Mouse (Mus musculus) frontal cortex, postnatal 36 days (tissue): ENCODE measurements around the gene BC004004.

Source experiments
- DNase-seq, 2 experiments: peaks; one replicate each; pipeline ENCODE4 v3.0.0; 2022; ENCODE audit warnings: low spot score in 2 of 2

The BC004004 gene

GRCm38 (mm10) chr17:29322603-29322962, 54.0 kb downstream of the BC004004 start:
- no peak for DNase-seq

- DNase-seq = no peak
Measured at GRCm38 (mm10) chr17:29323625-29324024, 55.0 kb downstream of the BC004004 start.

DNA sequence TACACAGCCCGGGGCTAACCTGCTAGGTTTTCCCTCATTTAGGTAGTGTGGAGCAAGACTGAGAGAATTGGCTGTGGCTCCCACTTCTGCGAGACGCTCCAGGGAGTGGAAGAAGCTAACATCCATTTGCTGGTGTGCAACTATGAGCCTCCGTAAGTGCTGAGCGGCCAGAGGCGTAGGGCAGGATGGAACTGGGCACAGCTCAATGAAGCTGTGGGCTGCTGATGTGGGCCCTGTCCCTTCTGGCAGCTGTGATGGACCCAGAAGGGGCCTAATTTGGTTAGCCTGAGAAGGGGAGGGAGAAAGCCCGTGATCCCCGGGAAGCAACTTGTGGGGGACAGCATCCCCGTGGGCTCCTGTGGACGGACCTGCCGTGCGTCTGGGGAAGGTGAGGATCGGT, 57.2 kb downstream of the BC004004 start:
- DNase-seq = no peak

DNA sequence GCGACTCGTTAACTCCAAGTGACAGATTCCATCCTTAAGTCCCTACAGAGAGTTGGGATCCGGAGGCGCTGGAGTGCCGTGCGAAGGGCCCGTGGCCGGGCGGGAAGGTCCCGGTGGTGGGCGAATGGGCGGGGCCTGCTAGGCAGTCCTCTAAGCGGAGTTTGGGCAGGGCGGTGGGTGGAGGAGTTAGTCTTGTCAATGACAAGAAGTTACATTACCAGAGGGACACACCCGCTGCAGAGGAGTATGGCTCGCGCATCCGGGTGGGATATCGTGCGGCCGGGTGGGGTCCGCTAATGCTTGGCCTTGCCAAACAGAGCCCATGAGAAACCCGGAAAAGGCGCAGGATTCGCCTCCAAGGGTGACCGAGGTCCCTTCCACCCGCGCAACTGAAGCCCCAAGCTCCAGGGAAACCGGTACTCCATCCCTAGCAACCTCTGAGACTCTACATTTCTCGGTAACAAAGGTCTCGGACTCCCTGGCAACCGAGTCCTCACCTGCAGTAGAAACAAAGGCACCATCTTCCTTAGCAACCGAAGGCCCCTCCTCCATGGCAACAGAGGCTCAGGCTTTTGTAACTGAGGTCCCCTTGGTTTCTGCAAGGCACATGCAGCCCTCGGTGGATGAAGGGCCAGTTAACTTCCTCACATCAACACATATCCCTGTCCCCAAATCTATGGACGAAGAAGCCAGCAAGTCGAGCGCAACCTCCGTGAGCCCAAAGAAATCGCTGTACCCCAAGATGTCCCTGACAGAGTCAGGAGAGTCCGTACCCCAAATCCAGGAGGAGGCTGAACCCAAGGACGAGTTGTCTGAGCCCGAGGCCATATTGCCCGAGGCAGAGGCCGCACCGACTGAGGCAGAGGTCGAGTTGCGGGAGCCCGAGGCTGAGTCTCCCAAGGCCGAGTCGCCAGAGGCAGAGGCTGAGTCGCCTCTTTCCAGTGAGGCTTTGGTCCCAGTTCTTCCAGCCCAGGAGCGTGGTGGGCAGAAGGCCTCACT, 58.2 kb downstream of the BC004004 start:
- no peak for DNase-seq

GRCm38 (mm10) chr17:29327691-29328090, 59.1 kb downstream of the BC004004 start:
- no peak for DNase-seq

GRCm38 (mm10) chr17:29330221-29330620, 61.6 kb downstream of the BC004004 start:
- DNase-seq = no peak

DNA sequence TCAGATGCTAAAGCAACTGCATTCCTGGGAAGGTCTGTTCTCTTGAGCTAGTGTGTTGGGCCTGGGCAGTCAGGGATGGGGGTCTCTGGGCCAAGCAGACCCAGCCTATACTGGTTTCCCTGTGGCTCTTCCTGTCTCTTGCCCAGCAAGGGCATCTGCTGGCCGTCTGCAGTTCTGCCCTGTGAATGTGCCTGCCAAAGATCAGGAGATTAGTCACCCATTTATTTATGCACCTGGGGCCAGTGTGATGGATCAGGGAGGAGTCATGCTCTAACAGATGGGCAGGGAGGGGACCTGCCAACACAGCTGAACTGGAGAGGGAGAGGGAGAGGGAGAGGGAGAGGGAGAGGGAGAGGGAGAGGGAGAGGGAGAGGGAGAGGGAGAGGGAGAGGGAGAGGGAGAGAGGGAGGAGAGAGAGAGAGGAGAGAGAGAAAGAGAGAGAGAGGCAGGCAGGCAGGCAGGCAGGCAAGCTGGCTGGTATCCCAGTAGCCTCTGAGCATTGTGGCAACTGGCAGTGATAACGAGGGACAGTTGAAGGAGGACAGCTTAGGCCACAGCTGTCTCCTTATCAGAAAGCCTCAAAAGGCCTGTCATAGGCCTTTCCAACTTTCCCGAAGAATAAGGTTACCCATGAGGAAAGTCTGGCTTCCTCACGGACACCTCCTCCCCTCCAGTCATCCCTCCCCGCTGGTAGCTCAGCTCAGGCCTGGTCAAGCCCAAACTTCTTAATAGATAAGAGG, 62.3 kb downstream of the BC004004 start:
- DNase-seq = no peak

DNA sequence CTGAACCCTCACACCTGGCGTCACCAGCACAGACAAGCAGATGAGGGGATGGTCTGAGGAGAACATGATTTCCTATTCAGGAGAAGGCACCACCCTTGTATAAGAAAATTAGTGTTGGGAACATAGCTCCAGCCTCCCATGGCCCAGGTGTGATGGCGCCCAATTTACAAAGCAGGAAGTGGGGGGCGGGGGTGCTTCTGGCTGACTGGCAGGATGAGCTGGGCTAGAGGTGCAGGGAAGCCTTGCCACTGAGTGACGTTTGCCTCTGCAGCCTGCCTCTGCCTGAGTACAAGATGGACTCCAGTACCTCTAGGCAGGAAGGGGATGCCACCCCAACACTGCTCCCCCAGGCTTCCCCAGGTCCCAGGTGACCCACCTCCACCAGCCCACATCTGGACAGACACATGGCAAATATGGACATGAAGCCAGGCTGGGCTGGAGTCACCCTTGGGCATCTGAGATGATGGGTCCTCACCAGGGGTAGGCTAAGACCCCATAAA, 63.6 kb downstream of the BC004004 start:
- no peak for DNase-seq

- DNase-seq = no peak
Measured at GRCm38 (mm10) chr17:29336266-29336990, 67.8 kb downstream of the BC004004 start.

DNA sequence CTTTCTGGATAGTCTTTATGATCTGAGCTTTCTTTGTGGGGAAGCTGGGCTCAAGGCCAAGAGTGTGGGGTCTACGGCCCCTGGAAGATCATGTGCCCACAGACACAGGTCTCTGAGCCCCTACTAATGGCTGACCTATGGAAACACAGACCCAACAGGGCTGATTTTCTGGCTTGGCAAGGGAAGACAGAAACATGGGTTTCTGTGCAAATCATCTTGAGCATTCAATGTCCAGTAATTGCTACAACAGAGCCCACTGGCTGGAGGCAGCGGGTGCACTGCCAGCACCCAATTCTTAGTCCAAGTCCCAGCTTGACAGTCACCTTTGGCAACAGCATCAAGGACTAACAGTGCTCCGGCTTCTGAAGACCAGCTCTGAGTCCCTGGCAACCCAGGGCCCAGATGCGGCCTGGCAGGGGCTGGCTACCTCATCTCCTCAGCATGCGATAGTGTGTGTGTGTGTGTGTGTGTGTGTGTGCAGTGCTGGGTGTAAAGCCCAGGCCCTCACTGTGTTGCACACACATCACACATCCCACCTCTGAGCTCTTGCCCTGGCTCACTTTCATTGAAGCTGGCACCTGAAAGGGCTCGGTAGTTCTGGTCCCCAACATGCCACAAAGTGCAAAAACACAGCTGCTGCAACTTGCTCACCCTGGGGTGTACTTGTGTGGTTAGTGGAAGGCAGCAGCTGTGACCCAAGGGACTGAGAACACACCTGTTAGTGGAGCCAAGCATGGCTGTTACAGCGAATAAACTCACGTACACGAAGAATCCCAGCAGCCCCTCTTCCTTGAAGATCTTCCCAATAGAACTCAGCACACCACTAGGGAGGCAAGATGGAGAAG, 69.6 kb downstream of the BC004004 start:
- no peak for DNase-seq

DNA sequence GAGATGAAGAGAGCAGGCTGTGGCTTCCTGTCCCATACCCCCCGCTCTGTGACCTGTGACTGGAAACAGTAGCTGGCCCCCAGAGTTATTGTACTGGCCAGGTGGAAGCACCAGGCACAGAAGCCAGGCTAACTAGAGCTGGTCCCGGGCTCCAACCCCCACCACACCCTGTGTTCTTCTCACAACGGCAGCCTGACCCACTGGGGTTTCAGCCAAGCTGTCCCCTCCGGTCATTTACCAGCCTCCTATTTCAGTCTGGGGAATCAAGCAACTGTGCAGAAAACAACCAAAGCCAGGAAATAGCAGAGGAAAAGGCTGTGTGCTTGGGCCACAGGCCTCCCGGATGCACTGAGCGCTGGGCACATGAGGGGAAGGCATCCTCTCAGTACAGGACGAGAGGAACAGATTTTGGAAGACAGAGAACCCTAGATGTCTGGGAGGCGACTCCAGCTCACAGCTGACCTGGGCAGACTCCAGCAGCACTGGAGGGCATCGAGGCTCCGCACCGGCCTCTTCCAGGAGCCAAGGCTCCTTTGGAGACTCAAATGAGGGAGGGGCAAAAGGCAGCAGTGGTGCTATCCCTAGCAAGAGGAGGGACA, 70.7 kb downstream of the BC004004 start:
- DNase-seq = no peak

GRCm38 (mm10) chr17:29340406-29341261, 72.0 kb downstream of the BC004004 start:
- DNase-seq = no peak

DNA sequence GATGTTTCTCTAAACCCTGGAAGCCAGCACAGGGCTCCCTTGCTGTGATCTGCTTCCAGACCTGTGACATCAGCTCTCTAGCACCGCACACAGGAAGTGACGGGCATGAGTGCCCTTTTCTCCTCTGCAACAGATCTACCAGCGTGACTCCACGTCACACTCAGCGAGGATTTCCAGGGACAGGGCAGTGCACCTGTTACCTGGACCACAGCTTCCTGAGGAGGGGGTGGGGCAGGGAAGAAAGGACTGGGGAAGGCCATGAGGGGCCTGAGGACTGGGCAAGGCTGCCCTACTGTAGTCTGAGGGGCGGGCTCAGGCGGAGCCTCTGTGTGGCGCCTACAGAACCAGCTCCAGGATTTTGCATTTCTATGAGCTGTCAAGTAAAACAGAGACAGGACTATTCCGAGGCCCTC, 73.0 kb downstream of the BC004004 start:
- no peak for DNase-seq

GRCm38 (mm10) chr17:29342010-29342910, 73.7 kb downstream of the BC004004 start:
- DNase-seq = no peak

GRCm38 (mm10) chr17:29343241-29343640, 74.7 kb downstream of the BC004004 start:
- DNase-seq = no peak

DNA sequence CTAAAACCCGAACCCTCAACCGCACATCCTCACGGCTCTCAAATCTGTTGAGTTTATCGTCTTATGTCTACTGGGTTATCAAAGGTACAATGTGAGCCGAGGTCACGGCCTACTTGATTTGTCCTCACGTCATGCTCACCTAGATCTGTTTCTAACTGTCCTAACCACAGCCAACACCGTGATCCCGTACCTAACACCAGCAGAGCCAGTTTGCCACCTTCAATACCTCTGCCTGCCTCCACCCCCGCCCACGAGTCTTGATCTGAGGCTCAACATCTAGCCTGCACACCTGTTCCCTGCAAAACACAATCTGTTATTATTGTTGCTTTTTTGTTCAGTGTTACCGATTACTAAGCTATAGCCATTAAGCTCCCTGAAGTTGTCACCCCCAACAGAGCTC, 76.7 kb downstream of the BC004004 start:
- DNase-seq = no peak

DNA sequence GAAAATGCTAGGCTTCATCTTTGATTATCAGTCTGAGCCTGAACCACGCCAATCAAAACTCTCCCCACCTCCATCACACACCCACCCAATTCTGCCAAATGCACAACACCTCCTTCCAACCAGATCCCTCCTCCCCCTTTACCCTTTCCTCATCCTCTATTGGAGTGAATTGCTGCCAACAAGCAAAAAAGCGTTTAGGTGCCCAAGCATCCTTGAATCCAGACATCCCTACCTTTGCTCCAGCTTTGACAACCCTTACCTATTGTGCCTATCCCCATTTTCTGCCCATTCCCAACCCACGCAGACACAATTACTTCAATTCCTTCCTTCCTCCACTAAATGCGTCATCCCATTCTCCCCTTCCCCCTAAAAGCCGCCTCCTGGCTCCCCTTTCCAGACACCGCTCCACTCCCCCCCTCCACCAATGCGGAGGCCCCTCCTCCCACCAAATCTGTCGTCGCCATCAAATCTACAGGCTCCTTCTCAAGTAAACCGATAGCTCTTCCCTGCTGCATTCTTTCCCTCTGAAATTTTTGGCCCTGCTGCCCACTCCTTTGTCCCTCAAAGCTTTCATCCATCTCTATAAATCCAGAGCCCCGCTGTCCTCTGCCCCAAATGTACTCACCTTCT, 78.0 kb downstream of the BC004004 start:
- peak; percentile 67 to 71 for DNase-seq

GRCm38 (mm10) chr17:29347126-29347644, 78.6 kb downstream of the BC004004 start:
- no peak for DNase-seq
